Mouse (Mus musculus) limb, embryonic 14.5 days (tissue): ENCODE measurements around the gene Qrich1. TPM values are rescaled to one million over a fixed set of nuclear protein-coding genes. Genes with fewer than 3 reads are reported as not detected.
A peak's percentile ranks its signal among the peaks of the same experiment; 100 is the strongest.

Experiments
- ATAC-seq: fragments of 200-750 bp; cut with Nextera tagmentation; 2 replicates; pipeline ENCODE4 v1.8.0; 2017; ENCODE audit warnings: low read depth, moderate number of reproducible peaks, moderate TSS enrichment; ENCODE audit not compliant: low FRiP score
- DNase-seq: peaks from one replicate; pipeline ENCODE4 v3.0.0-alpha.2; 2015; ENCODE audit warnings: low spot score
- H3K27ac ChIP-seq: fragments of 300-500 bp; sonication (generic); replicated peaks from 2 replicates; pipeline ENCODE4 v1.5.1; 2014; ENCODE audit warnings: low read depth, mild to moderate bottlenecking, low read length, moderate library complexity, mixed read lengths
- H3K27me3 ChIP-seq: fragments of 300-500 bp; sonication (generic); 2 replicates; pipeline ENCODE4 v1.6.1; 2014; ENCODE audit warnings: low read length, mixed read lengths; ENCODE audit not compliant: control insufficient read depth, insufficient read depth
- H3K36me3 ChIP-seq: fragments of 300-500 bp; sonication (generic); 2 replicates; pipeline ENCODE4 v1.6.1; 2014; ENCODE audit warnings: mild to moderate bottlenecking, low read length, moderate library complexity, mixed read lengths; ENCODE audit not compliant: control insufficient read depth, insufficient read depth
- H3K4me1 ChIP-seq: fragments of 300-500 bp; sonication (generic); 2 replicates; pipeline ENCODE4 v1.6.1; 2014; ENCODE audit warnings: antibody characterized with exemption, low read length, mixed read lengths; ENCODE audit not compliant: control insufficient read depth, insufficient read depth
- H3K4me2 ChIP-seq: fragments of 300-500 bp; sonication (generic); replicated peaks from 2 replicates; pipeline ENCODE4 v1.6.1; 2014; ENCODE audit warnings: low read depth, mild to moderate bottlenecking, low read length, moderate library complexity; ENCODE audit not compliant: severe bottlenecking
- H3K4me3 ChIP-seq: fragments of 300-500 bp; sonication (generic); replicated peaks from 2 replicates; pipeline ENCODE4 v1.5.1; 2014; ENCODE audit warnings: low read length
- H3K9ac ChIP-seq: fragments of 300-500 bp; sonication (generic); 2 replicates; pipeline ENCODE4 v1.6.1; 2014; ENCODE audit warnings: mild to moderate bottlenecking, low read depth, low read length, moderate library complexity; ENCODE audit not compliant: severe bottlenecking
- H3K9me3 ChIP-seq: fragments of 300-500 bp; sonication (generic); 2 replicates; pipeline ENCODE4 v1.6.1; 2016; ENCODE audit warnings: low read length; ENCODE audit not compliant: control insufficient read depth
- POLR2A ChIP-seq: fragments of 200-500 bp; IDR thresholded peaks from 2 replicates; pipeline ENCODE4 v1.8.0; 2012; ENCODE audit warnings: inconsistent platforms, mild to moderate bottlenecking, moderate library complexity, borderline replicate concordance; ENCODE audit not compliant: insufficient read depth, insufficient read length; ENCODE audit errors: extremely low read depth
- WGBS: fragments of 180-500 bp; shearing (Covaris S2); extraction: QIAGEN DNeasy Blood & Tissue Kit; methylation state at CpG from one replicate; pipeline ENCODE4 v1.1.7; 2014; 5-methylcytosine and 5-hydroxymethylcytosine counted together
- polyA plus RNA-seq, 2 experiments: library from polyadenylated mRNA; depleted of rRNA in 1 of 2; stranded (reverse) in 1 of 2; unstranded in 1 of 2; fragments of >200 nt; fragmentation: Nextera tagmentation in 1 of 2; extraction: Ambion mirVana in 1 of 2; gene quantifications; 2 replicates each; pipeline versions ENCODE4 v1.2.1 to v1.2.3; 2012 to 2014

The Qrich1 gene
- polyA plus RNA-seq, 2 experiments: 120 to 126 TPM

DNA sequence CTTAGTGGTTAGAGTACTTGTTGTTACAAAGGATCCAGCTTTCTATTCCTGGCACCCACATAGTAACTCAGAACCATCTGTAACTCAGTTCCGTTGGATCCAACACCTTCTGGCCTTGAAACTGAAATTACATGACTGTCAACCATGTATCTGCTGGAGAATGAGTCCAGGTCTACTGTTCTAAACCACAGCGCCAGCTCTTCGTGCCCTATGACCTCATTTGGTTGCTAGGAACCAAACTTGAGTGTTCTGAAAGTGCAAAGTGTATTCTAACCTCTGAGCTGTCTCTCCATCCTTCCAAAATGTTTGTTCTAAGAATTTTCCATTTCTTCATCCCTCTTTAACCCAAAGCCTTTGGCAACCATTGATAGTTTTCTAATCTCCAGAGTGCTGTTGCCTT lies 29.4 kb downstream of the Qrich1 start:
- no peaks in the 10 kb centered on the region for H3K4me1 ChIP-seq
- peaks cover 93% of the 10 kb centered on the region for H3K36me3 ChIP-seq
- DNase-seq (no peak), ATAC-seq (no peak)
- no peak overlapping the region for H3K4me3 ChIP-seq
- H3K9me3 ChIP-seq: no peaks in the 10 kb centered on the region
- 95% methylated on average over 3 of the region's 3 CpGs for WGBS
- no peak for TF ChIP-seq POLR2A
- no peak overlapping the region for H3K9ac ChIP-seq
- no peak overlapping the region for H3K27ac ChIP-seq
- H3K27me3 ChIP-seq: no peaks in the 10 kb centered on the region
- H3K4me2 ChIP-seq: no peak overlapping the region

GRCm38 (mm10) chr9:108546875-108547274 lies 30.3 kb downstream of the Qrich1 start:
- 91% methylated on average over 1 of the region's 1 CpGs for WGBS
- no peaks in the 10 kb centered on the region for H3K9me3 ChIP-seq
- no peak for ATAC-seq
- peaks cover 91% of the 10 kb centered on the region for H3K36me3 ChIP-seq
- no peak overlapping the region for H3K27ac ChIP-seq
- H3K27me3 ChIP-seq: no peaks in the 10 kb centered on the region
- H3K4me1 ChIP-seq: no peaks in the 10 kb centered on the region
- H3K9ac ChIP-seq: no peak overlapping the region
- TF ChIP-seq POLR2A: no peak
- H3K4me2 ChIP-seq: no peak overlapping the region
- H3K4me3 ChIP-seq: no peak overlapping the region
- no peak for DNase-seq

- H3K36me3 ChIP-seq: peaks cover 79% of the 10 kb centered on the region
Measured at GRCm38 (mm10) chr9:108559169-108559568, 42.6 kb downstream of the Qrich1 start.

GRCm38 (mm10) chr9:108560227-108560841 lies 43.7 kb downstream of the Qrich1 start, which contains the start of gene Impdh2:
Gene Impdh2, plus strand, starts transcription at chr9:108560286.
- under 1% methylated on average over 47 of the region's 53 CpGs for WGBS
- DNase-seq (peak; percentile 98), ATAC-seq (peak; percentile 98)
- H3K27me3 ChIP-seq: no peaks in the 10 kb centered on the region
- peak; percentile 88 for TF ChIP-seq POLR2A
- H3K9me3 ChIP-seq: no peaks in the 10 kb centered on the region
- 0 out of 2 replicates have a peak, but pooled peaks cover 3% of the 10 kb centered on the region for H3K4me1 ChIP-seq
- peak within 1 kb of the TSS; percentile 68 for H3K9ac ChIP-seq
- peak within 1 kb of the TSS; percentile 75 for H3K27ac ChIP-seq
- H3K36me3 ChIP-seq: peaks cover 78% of the 10 kb centered on the region
- peak within 1 kb of the TSS; percentile 74 for H3K4me2 ChIP-seq
- peak within 1 kb of the TSS; percentile 60 for H3K4me3 ChIP-seq

More at GRCm38 (mm10) chr9:108559169-108559568, 42.6 kb downstream of the Qrich1 start:
- no peak for TF ChIP-seq POLR2A
- Histone ChIP-seq H3K9ac (no peak overlapping the region), H3K27ac (no peak overlapping the region), H3K4me3 (no peak overlapping the region), H3K4me2 (no peak overlapping the region), H3K9me3 (no peaks in the 10 kb centered on the region), H3K4me1 (0 out of 2 replicates have a peak, but pooled peaks cover 3% of the 10 kb centered on the region), H3K27me3 (no peaks in the 10 kb centered on the region)
- ATAC-seq (no peak), DNase-seq (no peak)
- WGBS: 83% methylated on average over 4 of the region's 4 CpGs

DNA sequence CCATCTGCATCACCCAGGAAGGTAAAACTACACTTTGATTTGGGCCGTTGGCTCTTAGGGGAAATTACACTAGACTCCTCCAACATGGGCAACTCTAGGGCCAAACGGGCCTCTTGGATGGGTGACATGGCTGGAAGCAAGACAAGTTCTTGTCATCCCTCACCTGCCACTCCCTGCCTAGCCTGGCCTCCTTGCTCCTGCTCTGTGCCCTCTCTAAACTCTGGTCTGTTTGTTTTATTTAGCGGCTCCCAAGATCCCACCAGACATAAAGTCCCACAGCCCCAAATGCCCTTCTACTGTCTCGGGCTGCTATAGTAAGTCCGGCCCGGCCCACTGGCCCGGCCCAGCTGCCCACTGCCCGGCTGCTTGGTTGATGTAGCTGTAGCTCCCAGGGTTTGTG lies 47.1 kb downstream of the Qrich1 start:
- WGBS: 95% methylated on average over 8 of the region's 8 CpGs
- DNase-seq: no peak
- Histone ChIP-seq H3K4me3 (no peak overlapping the region), H3K36me3 (peaks cover 54% of the 10 kb centered on the region), H3K9ac (no peak overlapping the region), H3K27ac (no peak overlapping the region), H3K9me3 (no peaks in the 10 kb centered on the region), H3K4me1 (peaks cover 13% of the 10 kb centered on the region), H3K27me3 (no peaks in the 10 kb centered on the region), H3K4me2 (no peak overlapping the region)
- ATAC-seq: no peak
- TF ChIP-seq POLR2A: no peak

- 89% methylated on average over 7 of the region's 7 CpGs for WGBS
- ATAC-seq: no peak
- TF ChIP-seq POLR2A: no peak
- peaks cover 13% of the 10 kb centered on the region for H3K4me1 ChIP-seq
- H3K4me3 ChIP-seq: no peak overlapping the region
- no peak overlapping the region for H3K9ac ChIP-seq
- peaks cover 49% of the 10 kb centered on the region for H3K36me3 ChIP-seq
- no peaks in the 10 kb centered on the region for H3K27me3 ChIP-seq
- no peaks in the 10 kb centered on the region for H3K9me3 ChIP-seq
- no peak overlapping the region for H3K27ac ChIP-seq
- no peak for DNase-seq
- no peak overlapping the region for H3K4me2 ChIP-seq
Measured at GRCm38 (mm10) chr9:108564131-108564530, 47.5 kb downstream of the Qrich1 start.
